Mouse (Mus musculus) heart, adult 2 months (tissue): ENCODE measurements around the gene Dctpp1.

ENCODE experiments used
- CTCF ChIP-seq: fragments of 200-600 bp; IDR thresholded peaks from 2 replicates; pipeline ENCODE4 v1.8.1; 2022; ENCODE audit warnings: antibody characterized with exemption, mild to moderate bottlenecking, moderate library complexity
- EP300 ChIP-seq: fragments of 200-500 bp; IDR thresholded peaks from 2 replicates; pipeline ENCODE4 v1.6.1; 2011; ENCODE audit warnings: low read depth, low read length, control low read depth; ENCODE audit not compliant: insufficient read depth
- POLR2A ChIP-seq: fragments of 200-500 bp; IDR thresholded peaks from 2 replicates; pipeline ENCODE4 v1.6.1; 2011; ENCODE audit warnings: mild to moderate bottlenecking, low read depth, low read length, control low read depth; ENCODE audit not compliant: insufficient read depth

- TF ChIP-seq CTCF (no peak), POLR2A (no peak), EP300 (no peak)
Observed at GRCm38 (mm10) chr7:127209851-127210250, 50.7 kb downstream of the Dctpp1 start.
